Mouse (Mus musculus) kidney, postnatal 0 days (tissue): ENCODE data around the gene Ints6. TPM values are rescaled to one million over a fixed set of nuclear protein-coding genes. Genes with fewer than 3 reads are reported as not detected.
A peak's percentile ranks its signal among the peaks of the same experiment; 100 is the strongest.

Experiments
- ATAC-seq: fragments of 200-750 bp; cut with Nextera tagmentation; replicated peaks from 2 replicates; pipeline ENCODE4 v1.8.0; 2017; ENCODE audit warnings: low read depth, moderate number of reproducible peaks, moderate TSS enrichment, moderate library complexity; ENCODE audit not compliant: low FRiP score
- DNase-seq: peaks from one replicate; pipeline ENCODE4 v3.0.0-alpha.2; 2016; ENCODE audit warnings: low spot score
- H3K27ac ChIP-seq: fragments of 300-500 bp; sonication (generic); 2 replicates; pipeline ENCODE4 v1.5.1; 2014; ENCODE audit warnings: mild to moderate bottlenecking
- H3K27me3 ChIP-seq: fragments of 300-500 bp; sonication (generic); 2 replicates; pipeline ENCODE4 v1.6.1; 2014; ENCODE audit warnings: low read length, mixed read lengths; ENCODE audit not compliant: insufficient read depth
- H3K36me3 ChIP-seq: fragments of 300-500 bp; sonication (generic); 2 replicates; pipeline ENCODE4 v1.6.1; 2014; ENCODE audit warnings: low read length, mixed read lengths; ENCODE audit not compliant: insufficient read depth
- H3K4me1 ChIP-seq: fragments of 300-500 bp; sonication (generic); replicated peaks from 2 replicates; pipeline ENCODE4 v1.6.1; 2014; ENCODE audit warnings: antibody characterized with exemption, low read length, mixed read lengths; ENCODE audit not compliant: insufficient read depth
- H3K4me2 ChIP-seq: fragments of 300-500 bp; sonication (generic); 2 replicates; pipeline ENCODE4 v1.6.1; 2014; ENCODE audit warnings: mild to moderate bottlenecking, low read length, moderate library complexity, mixed read lengths
- H3K4me3 ChIP-seq: fragments of 300-500 bp; sonication (generic); replicated peaks from 2 replicates; pipeline ENCODE4 v1.5.1; 2014; ENCODE audit warnings: low read depth, low read length
- H3K9ac ChIP-seq: fragments of 300-500 bp; sonication (generic); 2 replicates; pipeline ENCODE4 v1.6.1; 2014; ENCODE audit warnings: low read depth, low read length
- H3K9me3 ChIP-seq: fragments of 300-500 bp; sonication (generic); replicated peaks from 2 replicates; pipeline ENCODE4 v1.6.1; 2016; ENCODE audit warnings: low read length, inconsistent platforms, mixed read lengths
- CTCF ChIP-seq: IDR thresholded peaks from 2 replicates; pipeline ENCODE4 v1.5.1; 2016; ENCODE audit warnings: antibody characterized with exemption, low read depth, mild to moderate bottlenecking, moderate library complexity
- WGBS: fragments of 180-500 bp; shearing (Covaris S2); extraction: QIAGEN DNeasy Blood & Tissue Kit; methylation state at CpG from one replicate; pipeline ENCODE4 v1.1.7; 2014; 5-methylcytosine and 5-hydroxymethylcytosine counted together
- polyA plus RNA-seq: library from polyadenylated mRNA; unstranded; fragments of >200 nt; fragmentation: Nextera tagmentation; extraction: Ambion mirVana; gene quantifications from 2 replicates; pipeline ENCODE4 v1.2.1, GENCODE M21; 2015

Ints6 gene
- polyA plus RNA-seq, 1 experiment from 2014 or later = 13.5 TPM

DNA sequence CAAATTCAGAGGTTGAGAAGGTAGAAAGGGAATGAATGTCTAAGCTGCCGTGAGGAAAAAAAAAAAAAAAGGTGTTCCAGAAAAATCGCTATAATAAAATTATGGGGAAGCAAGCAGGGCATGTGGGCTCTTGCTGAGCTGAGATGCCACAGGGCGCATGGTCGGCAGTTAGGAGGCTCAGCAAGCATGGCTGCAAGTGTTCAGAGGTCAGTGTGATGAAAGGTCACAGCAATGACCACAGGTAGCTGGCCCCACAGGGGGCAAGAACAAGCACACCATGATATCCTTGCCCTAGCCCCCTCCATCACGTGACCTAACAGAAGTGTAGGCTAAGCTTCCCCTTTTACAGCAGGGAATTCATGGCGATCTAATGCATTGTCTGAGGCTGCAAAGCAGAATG lies 12.8 kb upstream of the Ints6 start:
- Histone ChIP-seq H3K4me1 (no peaks in the 10 kb centered on the region), H3K4me3 (no peak overlapping the region), H3K36me3 (no peaks in the 10 kb centered on the region), H3K27ac (no peak overlapping the region), H3K9ac (no peak overlapping the region), H3K9me3 (no peaks in the 10 kb centered on the region), H3K4me2 (no peak overlapping the region), H3K27me3 (no peaks in the 10 kb centered on the region)
- DNase-seq = no peak
- 83% methylated on average over 6 of the region's 6 CpGs for whole genome bisulfite sequencing
- no peak for ATAC-seq
- no peak for TF ChIP-seq CTCF

DNA sequence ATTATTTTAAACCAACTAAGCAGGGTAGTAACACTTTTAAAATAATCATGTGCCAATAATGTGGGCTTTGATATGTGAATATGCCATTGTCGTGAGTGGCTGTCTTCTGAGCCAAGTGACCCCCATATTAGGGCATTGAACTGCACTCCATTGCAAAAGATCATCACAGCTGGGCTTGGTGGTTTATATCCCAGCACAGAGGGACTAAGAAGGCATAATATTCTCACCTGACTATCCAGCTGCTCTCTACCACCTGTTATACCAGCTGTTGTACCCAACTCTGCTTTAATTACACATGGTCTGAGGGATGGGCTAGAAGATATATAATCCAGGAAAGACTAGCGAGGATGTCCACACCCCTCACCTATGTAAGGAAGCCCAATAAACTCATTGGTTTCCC lies 4.4 kb upstream of the Ints6 start:
- Histone ChIP-seq H3K9ac (no peak overlapping the region), H3K27me3 (no peaks in the 10 kb centered on the region)
- WGBS = 79% methylated on average over 2 of the region's 2 CpGs

DNA sequence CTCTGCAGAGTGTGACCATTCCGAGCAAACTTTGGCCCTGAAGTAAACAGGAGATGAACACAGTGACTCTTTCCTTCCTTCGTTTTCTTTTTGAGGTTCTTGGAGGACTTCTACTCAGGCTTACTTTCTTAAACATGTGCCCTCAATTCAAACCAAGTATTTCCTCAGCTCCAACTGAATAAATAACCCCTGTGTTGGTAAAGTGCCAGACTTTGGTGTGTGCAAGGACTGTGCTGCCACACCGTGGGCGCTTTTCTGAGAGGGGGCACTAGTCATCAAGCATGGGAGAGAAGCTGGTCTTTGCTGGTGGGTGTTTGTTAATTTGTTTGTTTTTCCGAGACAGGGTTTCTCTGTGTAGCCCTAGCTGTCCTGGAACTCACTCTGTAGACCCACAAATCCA lies 3.4 kb upstream of the Ints6 start:
- Histone ChIP-seq H3K27me3 (no peaks in the 10 kb centered on the region), H3K27ac (no peak overlapping the region), H3K9ac (no peak overlapping the region), H3K4me2 (no peak overlapping the region), H3K9me3 (no peaks in the 10 kb centered on the region), H3K36me3 (no peaks in the 10 kb centered on the region), H3K4me3 (no peak overlapping the region), H3K4me1 (no peaks in the 10 kb centered on the region)
- no peak for DNase-seq
- TF ChIP-seq CTCF = no peak
- ATAC-seq = no peak
- 80% methylated on average over 5 of the region's 5 CpGs for WGBS

More for the DNA sequence above, 4.4 kb upstream of the Ints6 start:
- no peak overlapping the region for H3K4me3 ChIP-seq
- ATAC-seq (no peak), DNase-seq (no peak)
- TF ChIP-seq CTCF = no peak
- no peak overlapping the region for H3K27ac ChIP-seq
- no peaks in the 10 kb centered on the region for H3K9me3 ChIP-seq
- no peak overlapping the region for H3K4me2 ChIP-seq
- H3K36me3 ChIP-seq = no peaks in the 10 kb centered on the region
- no peaks in the 10 kb centered on the region for H3K4me1 ChIP-seq

DNA sequence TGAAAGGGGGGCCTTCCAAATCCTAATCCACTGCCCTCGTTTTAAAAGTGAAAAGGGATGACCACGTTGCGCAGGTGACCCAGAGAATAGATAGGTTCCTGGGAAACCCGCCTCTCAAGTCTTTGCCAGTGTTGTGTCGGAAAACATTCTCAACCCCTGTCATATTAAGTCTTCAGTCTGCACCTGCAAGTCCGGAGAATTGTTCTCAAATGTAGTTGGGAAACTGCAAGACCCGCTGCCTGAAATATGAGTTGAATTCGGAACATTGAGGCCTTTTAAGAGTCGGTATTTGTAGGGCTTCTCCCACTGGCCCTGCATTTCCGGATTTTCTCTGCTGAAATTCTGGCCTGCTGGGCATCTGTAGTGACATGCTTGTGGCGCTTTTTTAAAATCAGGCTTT lies 974 bp upstream of the Ints6 start:
- DNase-seq (peak; percentile 53), ATAC-seq (no peak)
- H3K27ac ChIP-seq = peak overlapping the region; percentile 98
- 4% methylated on average over 11 of the region's 11 CpGs for WGBS
- H3K4me2 ChIP-seq = peak overlapping the region; percentile 57
- no peaks in the 10 kb centered on the region for H3K4me1 ChIP-seq
- TF ChIP-seq CTCF = no peak
- H3K9ac ChIP-seq = peak overlapping the region; percentile 64
- no peaks in the 10 kb centered on the region for H3K36me3 ChIP-seq
- no peaks in the 10 kb centered on the region for H3K9me3 ChIP-seq
- no peaks in the 10 kb centered on the region for H3K27me3 ChIP-seq
- H3K4me3 ChIP-seq = peak overlapping the region; percentile 50

DNA sequence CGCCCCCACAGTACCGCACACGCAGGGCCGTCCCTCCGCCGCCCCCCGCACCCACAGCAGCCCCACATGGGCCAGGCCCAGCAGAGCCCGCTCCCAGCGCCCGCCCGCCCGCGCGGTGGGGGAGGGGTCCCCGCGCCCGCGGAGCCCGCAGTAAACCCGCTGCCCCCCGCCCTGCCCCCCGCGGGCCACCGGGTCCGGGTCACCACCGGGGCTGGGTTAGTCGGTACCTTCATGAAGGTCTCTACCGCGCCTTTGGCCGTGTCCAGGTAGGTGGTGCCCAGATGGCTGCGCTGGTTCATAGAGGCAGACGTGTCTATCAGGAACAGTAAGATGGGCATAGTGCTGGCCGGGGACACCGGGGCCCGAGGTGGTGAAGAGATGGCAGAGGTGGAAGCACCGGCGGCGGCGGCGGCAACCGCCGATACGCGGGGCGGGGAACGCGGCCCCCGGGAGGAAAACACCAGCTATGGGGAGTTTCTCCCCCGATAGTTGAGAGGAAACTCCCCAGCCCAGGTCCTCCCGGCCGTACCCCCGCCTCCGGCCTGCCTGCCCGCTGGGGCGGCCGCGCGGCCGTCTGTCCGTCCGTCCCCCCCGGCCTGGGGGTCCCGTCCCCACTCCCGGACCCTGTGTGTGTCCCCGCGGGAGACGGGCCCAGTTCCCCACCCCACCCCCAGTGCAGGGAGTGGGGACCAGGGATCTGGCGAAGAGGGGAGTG lies 491 bp downstream of the Ints6 start:
- Histone ChIP-seq H3K4me3 (peak overlapping the region; percentile 94), H3K4me1 (no peaks in the 10 kb centered on the region), H3K27me3 (no peaks in the 10 kb centered on the region), H3K9me3 (no peaks in the 10 kb centered on the region), H3K4me2 (peak overlapping the region; percentile 81), H3K36me3 (no peaks in the 10 kb centered on the region), H3K27ac (peak overlapping the region; percentile 99), H3K9ac (peak overlapping the region; percentile 97)
- no peak for TF ChIP-seq CTCF
- ATAC-seq = peak; percentile 34
- DNase-seq = peak; percentile 55
- under 1% methylated on average over 55 of the region's 68 CpGs for WGBS

DNA sequence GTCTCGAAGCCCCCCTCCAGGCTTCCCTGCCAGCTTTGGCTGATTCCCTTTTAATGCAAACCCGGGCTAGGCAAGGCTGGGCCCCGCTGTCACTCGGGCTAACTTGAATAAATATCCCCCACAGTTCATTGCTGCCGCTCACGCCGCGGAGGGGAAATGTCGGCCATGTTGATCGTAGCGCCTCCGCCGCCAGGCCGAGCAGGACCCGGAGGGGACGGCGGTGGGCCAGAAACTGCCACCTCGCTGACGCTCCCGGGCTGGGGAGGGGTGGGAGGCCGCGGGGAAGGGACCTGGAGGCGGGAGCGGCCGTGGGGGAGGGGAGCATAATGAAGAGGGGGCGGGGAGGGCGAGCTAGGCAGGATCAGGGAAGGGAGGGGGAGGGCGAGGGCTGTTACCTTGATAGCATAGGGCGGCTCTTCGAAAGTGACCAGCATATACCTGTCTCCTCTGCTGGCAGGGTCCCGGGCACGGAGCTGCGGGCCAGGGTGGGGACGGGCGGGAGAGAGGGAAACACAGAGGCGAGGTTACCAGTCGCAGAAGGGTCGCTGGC lies 1.1 kb downstream of the Ints6 start:
- peak overlapping the region; percentile 94 for H3K4me3 ChIP-seq
- peak overlapping the region; percentile 81 for H3K4me2 ChIP-seq
- under 1% methylated on average over 36 of the region's 38 CpGs for WGBS
- H3K27ac ChIP-seq = peak overlapping the region; percentile 99
- no peak for TF ChIP-seq CTCF
- H3K4me1 ChIP-seq = no peaks in the 10 kb centered on the region
- DNase-seq (peak; percentile 84), ATAC-seq (peak; percentile 38)
- no peaks in the 10 kb centered on the region for H3K36me3 ChIP-seq
- H3K9ac ChIP-seq = peak overlapping the region; percentile 97
- H3K27me3 ChIP-seq = no peaks in the 10 kb centered on the region
- H3K9me3 ChIP-seq = no peaks in the 10 kb centered on the region
